Mouse (Mus musculus) retina, embryonic 14.5 days (tissue): ENCODE measurements at regions not wholly inside any gene's neighbourhood (a gene's known extent, or its start where the extent isn't known, plus 50 kb on each side); places are given as distances from the start of the nearest gene placed in this dataset.

ENCODE experiments used
- DNase-seq: peaks from one replicate; pipeline ENCODE4 v3.0.0-alpha.2; 2015; ENCODE audit warnings: low spot score

- DNase-seq, result peak; percentile 81
Observed at GRCm38 (mm10) chr2:133020173-133020837, 74.6 kb upstream of the Fermt1 start.

- no peak for DNase-seq
Observed at GRCm38 (mm10) chr2:133021244-133021643, 75.5 kb upstream of the Fermt1 start.

- no peak for DNase-seq
Observed at GRCm38 (mm10) chr2:133027038-133027437, 81.3 kb upstream of the Fermt1 start.

GRCm38 (mm10) chr2:133035421-133035820, 89.7 kb upstream of the Fermt1 start:
- DNase-seq, result no peak

GRCm38 (mm10) chr2:133040708-133041107, 95.0 kb upstream of the Fermt1 start:
- DNase-seq, result no peak

GRCm38 (mm10) chr2:133077698-133078356, 132.1 kb upstream of the Fermt1 start:
- no peak for DNase-seq

- no peak for DNase-seq
Observed at GRCm38 (mm10) chr2:133090976-133091375, 145.3 kb upstream of the Fermt1 start.

GRCm38 (mm10) chr2:133113642-133114041, 167.9 kb upstream of the Fermt1 start:
- DNase-seq, result peak; percentile 85

GRCm38 (mm10) chr2:133118651-133119050, 172.9 kb upstream of the Fermt1 start:
- no peak for DNase-seq

- DNase-seq, result no peak
Observed at GRCm38 (mm10) chr2:133125212-133125801, 179.6 kb upstream of the Fermt1 start.

- DNase-seq, result no peak
Observed at GRCm38 (mm10) chr2:133134878-133135277, 189.2 kb upstream of the Fermt1 start.

GRCm38 (mm10) chr2:133138877-133139276, 193.2 kb upstream of the Fermt1 start:
- DNase-seq, result no peak

- DNase-seq, result no peak
Observed at GRCm38 (mm10) chr2:133141341-133142035, 195.8 kb upstream of the Fermt1 start.

GRCm38 (mm10) chr2:133152461-133152860, 206.8 kb upstream of the Fermt1 start:
- no peak for DNase-seq

GRCm38 (mm10) chr2:133156537-133156936, 210.8 kb upstream of the Fermt1 start:
- DNase-seq, result peak; percentile 44

- DNase-seq, result peak; percentile 12
Observed at GRCm38 (mm10) chr2:133158206-133158605, 212.5 kb upstream of the Fermt1 start.

GRCm38 (mm10) chr2:133159398-133159797, 213.7 kb upstream of the Fermt1 start:
- no peak for DNase-seq

GRCm38 (mm10) chr2:133176411-133176810, 230.7 kb upstream of the Fermt1 start:
- no peak for DNase-seq

GRCm38 (mm10) chr2:133181216-133181615, 235.5 kb upstream of the Fermt1 start:
- DNase-seq, result no peak

- no peak for DNase-seq
Observed at GRCm38 (mm10) chr2:133182920-133183319, 237.2 kb upstream of the Fermt1 start.

GRCm38 (mm10) chr2:133204295-133204866, 258.7 kb upstream of the Fermt1 start:
- no peak for DNase-seq

- no peak for DNase-seq
Observed at GRCm38 (mm10) chr2:133208498-133208897, 262.8 kb upstream of the Fermt1 start.
